Mouse (Mus musculus) bone marrow macrophage, adult 2 months (primary cell): ENCODE results near the gene Ubap2l.

ENCODE experiments used
- CTCF ChIP-seq: IDR thresholded peaks from 2 replicates; pipeline ENCODE4 v1.5.1; 2012; ENCODE audit warnings: low read depth, mild to moderate bottlenecking, low read length, moderate library complexity
- POLR2A ChIP-seq: IDR thresholded peaks from 2 replicates; pipeline ENCODE4 v1.6.1; 2012; ENCODE audit warnings: mild to moderate bottlenecking, low read depth, low read length, borderline replicate concordance

DNA sequence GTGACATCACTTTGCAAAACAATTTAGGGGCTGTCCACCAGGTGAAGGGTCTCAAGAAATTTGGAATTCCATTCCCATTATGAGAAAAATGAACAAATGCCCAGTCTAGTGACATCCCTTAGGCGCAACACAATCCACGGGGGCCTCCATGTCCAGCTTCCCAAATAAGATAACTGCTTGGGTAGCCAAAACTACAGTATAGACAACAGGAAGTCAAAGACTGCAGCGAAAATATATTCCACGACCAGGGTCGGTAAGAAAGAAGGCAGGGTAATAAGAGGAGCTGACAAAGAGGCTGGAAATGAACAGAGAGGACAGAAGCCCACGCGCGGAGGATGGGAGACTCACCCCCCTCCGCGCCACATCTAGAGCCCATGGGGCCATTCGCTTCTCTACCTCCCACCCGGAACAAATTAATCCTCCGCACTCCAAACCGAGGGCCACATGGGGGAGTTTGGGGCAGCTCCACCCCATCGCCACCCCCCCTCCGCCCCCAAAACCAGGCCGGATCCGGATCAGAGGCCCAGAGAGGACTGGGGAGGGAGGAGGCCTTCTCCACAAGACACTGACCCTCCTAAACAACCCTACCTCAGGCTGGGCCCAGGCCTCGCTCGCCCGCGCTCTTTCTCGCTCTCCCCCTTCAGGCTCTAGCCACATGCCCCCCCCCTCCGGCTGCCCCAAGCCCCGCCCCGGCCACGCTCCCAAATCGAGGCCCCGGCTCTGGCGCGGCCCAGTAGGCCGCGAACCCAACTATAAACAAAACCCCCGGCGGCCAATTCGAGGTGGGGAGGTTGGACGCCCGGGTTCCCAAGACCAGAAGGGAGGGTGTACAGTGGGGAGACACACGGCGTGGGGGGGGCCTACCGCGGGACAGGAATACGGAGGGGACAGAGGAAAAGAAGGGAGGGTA lies 732 bp downstream of the Ubap2l start, which contains the start of gene 4933434E20Rik:
- TF ChIP-seq CTCF (no peak), POLR2A (no peak; the same call in 1 of the 2 replicates)
